Mouse (Mus musculus) megakaryocyte progenitor cell, adult 5-6 weeks (primary cell): ENCODE measurements around the gene Parp16. TPM values are rescaled to one million over a fixed set of nuclear protein-coding genes. Genes with fewer than 3 reads are reported as not detected.

Experiments
- ATAC-seq: replicated peaks from 2 replicates; pipeline ENCODE4 v1.8.0; 2016; ENCODE audit warnings: mild to moderate bottlenecking, moderate TSS enrichment, inconsistent platforms; ENCODE audit not compliant: poor library complexity
- total RNA-seq, 2 experiments: library from RNA; stranded (forward) in 1 of 2; stranded (reverse) in 1 of 2; fragments of 157-497, 149-512 nt in 1 of 2; fragments of 200-1000 nt in 1 of 2; gene quantifications; 2 replicates each; pipeline versions ENCODE4 v1.2.3 to v1.2.4; 2015 to 2017

Gene Parp16
- total RNA-seq (2015) (3.2 and 3.3 TPM in 2 replicates), total RNA-seq (2017) (2.8 and 3.1 TPM in 2 replicates)

DNA sequence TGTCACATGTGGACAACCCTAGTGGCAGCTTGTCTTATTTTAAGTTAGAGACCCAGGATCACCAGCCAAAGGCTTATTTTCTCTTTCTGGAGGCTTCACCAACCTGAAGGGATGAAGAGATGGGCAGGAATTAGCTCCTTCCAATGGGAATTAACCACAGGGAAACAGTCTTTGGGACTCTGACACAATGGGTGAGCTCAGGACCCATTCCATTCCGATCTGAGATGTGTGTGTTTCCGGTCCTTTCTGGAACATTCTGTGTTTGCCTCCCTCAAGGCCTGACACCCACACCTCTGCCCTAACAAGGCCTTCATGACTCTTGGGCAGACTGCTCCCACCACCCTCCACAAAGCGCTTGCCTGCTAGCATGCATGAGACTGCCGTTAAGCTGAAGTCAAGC lies at the start of gene Parp16:
Gene Parp16 (plus strand): TSS at position 301 of the 400 bp plus-strand sequence.
- no peak for ATAC-seq

GRCm38 (mm10) chr9:65146001-65146400 lies 49.2 kb upstream of the Parp16 start:
- ATAC-seq = no peak

GRCm38 (mm10) chr9:65148507-65148906 lies 46.6 kb upstream of the Parp16 start:
- ATAC-seq = no peak

DNA sequence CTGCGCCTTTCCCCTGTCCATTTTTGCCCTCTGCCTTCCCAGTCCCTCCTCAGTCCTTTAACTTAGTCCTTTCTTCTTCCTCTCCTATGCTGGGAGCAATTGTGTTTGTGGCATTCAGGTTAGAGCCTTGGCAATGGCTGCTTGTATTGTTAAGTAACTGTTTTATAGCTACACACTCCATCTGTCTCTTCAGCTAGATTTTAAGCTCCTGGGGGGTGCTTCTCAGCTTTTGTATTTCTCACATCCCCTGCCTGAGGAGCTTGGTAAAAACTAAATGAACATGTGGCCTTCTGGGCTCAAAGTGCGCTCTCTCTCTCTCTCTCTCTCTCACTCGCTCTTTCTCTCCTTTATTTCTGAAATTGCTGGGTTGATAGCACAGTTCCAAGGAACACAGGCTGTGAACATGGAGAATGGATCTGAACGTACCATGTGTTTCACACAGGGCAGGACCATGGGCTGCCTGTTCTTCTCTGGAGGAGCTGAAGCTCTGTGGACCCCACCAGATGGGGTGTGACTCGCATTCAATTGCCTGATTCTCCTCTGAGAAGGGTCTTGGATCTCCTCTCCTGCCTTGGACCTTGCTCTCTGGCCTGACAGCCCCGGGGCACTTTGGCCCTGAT lies 42.3 kb upstream of the Parp16 start:
- ATAC-seq = no peak

- ATAC-seq = no peak
These were observed 41.8 kb upstream of the Parp16 start for GRCm38 (mm10) chr9:65153331-65153711.

- no peak for ATAC-seq
These were observed 40.3 kb upstream of the Parp16 start for GRCm38 (mm10) chr9:65154692-65155455.

DNA sequence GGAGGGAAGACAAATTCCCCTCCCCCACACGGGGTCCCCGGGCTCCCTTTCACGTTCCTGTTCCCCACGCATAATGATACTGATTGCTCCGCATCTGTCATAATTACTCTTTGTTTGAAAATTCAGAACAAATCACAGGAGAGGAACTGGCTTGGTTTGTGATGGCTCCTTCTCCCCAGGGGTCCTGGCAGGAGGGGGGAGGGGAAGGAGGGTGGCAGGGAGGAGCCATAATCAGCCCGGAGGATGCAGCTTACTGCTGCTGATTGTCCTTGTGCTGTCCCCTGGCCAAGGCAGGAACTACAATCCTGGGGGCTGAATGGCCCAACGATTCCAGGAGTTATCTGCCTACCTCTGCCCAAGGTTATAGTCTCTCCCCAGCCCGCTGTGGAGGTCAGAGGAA lies 38.5 kb upstream of the Parp16 start:
- no peak for ATAC-seq

GRCm38 (mm10) chr9:65157631-65158030 lies 37.5 kb upstream of the Parp16 start:
- no peak for ATAC-seq

DNA sequence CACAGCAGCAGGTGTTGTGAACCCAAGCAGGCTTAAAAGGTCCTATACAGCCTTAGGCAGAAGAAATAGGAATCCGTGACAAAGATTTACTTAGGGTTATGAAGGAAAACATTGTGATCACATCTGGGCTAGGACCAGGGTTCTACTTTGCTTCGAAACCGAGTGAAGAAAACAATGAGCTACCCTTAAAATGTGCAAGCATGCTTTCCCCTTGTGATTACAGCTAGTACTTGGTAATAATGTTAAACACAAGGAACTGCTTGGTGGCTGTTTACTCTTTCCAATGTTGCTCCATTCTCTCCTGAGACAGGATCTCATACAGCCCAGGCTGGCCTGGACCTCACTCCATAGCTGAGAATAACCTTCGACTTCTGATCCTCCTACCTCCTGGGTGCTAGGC lies 34.0 kb upstream of the Parp16 start:
- no peak for ATAC-seq

DNA sequence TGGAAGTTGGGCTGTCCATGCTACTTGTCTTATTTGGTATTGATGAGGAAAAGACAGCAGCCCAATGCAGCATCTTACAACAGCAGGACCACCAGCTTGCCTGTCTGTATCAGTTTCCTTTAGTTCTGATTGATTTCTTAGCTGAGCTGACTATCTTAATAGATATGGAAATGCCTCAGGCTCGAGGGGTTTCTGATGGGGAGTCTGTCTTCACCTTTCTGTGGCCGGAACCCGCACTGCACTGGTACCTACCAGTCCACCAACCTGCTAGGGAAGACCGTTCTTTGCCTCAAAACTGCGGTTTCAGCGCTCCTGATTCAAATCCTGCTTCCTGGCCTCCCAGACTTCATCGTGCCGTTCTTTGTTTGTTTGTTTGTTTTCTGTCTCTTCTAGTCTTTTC lies 33.3 kb upstream of the Parp16 start:
- no peak for ATAC-seq

- no peak for ATAC-seq
These were observed 32.2 kb upstream of the Parp16 start for GRCm38 (mm10) chr9:65162711-65163639.

DNA sequence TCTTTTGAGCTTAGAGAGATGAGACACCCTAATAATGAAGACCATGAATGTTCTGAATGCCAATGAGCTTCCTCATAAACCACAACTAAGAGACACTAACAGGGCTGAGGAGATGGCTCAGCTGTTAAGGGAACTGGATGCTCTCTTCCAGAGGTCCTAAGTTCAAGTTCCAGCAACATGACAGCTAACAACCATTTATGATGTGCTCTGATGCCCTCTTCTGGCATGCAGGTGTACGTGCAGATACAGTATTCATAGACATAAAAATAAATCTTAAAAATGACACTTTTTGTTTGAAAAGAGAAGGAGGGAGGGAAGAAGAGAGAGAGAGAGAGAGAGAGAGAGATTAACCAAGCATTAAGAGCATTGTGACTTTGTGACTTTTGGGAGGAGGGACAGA lies 30.3 kb upstream of the Parp16 start:
- peak; percentile 54; the same call in 1 of the 2 replicates for ATAC-seq

DNA sequence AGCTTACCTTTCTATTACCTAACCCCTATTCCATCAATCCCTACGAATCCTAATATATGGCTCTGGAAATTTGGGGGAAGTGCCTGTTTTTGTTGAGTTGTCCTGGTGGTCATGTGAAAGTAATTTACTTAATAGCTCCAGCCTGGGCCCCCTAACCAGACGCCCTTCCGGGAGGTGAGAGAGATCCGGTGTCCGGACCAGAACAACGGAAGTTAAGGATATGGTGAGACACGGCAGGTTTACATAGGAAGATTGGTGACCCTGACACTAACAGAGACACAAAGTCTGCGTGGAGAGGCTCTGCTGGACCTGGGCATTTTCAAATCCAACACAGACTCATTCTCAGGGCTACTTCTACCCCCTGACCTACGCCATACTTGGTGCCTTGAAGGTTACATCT lies 28.8 kb upstream of the Parp16 start:
- ATAC-seq = no peak

DNA sequence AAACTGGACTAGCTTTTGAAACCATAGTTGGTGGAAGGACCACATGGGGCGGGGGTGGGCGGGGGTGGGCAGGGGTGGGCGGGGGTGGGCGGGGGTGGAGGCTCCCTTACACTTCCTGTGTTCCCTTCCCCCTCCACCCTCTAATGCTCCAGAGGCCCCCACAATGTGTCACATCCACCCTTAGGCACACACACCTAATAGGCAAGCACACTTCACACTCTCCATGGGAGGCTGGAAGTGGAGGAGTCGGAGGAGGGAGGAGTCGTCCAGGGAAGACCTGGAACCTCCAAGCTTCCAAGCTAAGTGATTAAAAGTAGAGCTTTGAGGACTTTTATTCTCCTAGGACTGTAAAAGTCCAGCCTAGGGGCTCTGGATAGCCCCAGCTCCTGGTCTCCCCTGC lies 26.6 kb upstream of the Parp16 start:
- ATAC-seq = no peak

DNA sequence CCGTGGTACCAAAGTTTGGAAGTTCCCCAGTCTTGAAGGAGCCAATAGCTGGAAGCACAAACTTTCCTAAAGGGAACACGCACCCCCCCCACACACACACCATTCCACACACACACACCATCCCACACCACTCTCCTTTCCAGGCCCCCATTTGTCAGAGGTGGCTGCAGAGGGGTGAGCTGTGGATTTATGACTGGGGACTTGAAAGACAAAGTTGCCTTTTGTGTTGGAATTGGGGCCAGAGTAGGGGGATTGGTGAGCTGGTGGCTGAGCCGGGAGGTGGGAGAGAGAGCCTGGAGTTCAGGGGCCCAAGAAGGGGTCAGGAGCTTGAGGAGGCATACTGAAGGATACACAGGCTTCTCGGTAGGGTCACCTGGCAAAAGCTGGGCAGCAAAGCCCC lies 26.2 kb upstream of the Parp16 start:
- ATAC-seq = no peak

DNA sequence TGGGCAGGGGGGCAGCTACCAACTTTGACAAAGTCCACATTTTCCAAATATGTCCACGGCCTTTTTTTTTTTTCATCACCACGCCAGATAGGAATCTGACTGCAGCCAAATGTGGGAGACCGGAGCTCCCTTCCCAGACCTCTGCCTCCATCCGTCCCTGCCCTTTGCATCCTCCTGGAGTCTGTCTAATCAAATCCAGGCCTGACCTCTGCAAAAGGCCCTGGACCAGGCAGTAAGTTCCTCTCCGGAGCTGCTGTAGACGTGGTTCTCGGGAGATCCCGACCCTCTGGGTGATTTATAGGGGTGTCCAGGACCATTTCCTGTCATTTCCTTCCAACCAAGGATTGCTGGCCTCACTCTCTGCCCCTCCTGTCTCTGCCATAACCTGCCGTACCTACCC lies 22.5 kb upstream of the Parp16 start:
- ATAC-seq = no peak

- ATAC-seq = no peak
These were observed 19.8 kb upstream of the Parp16 start for GRCm38 (mm10) chr9:65175234-65175938.

GRCm38 (mm10) chr9:65175939-65176871 lies 18.9 kb upstream of the Parp16 start:
- ATAC-seq = no peak

- ATAC-seq = no peak
These were observed 17.7 kb upstream of the Parp16 start for GRCm38 (mm10) chr9:65177497-65177896.

DNA sequence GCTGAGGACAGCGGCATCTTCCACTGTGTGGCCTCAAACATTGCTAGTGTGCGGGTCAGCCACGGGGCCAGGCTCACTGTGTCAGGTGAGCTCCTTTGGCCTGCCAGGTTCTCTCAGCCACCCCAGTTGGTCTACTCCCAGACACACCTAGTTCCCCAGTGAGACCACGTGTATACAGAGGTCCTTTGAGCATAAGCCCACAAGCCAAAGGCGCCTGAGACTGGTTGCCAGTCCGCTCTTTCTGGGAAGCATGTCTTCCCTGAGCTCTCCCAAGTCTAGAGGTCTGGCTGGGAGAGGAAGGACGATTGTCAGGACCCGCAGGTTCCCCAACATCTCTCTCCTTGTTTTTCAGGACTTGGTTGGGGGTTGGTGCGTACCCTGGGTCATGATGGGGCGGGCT lies 17.2 kb upstream of the Parp16 start:
- no peak for ATAC-seq
